Mouse (Mus musculus) embryonic facial prominence, embryonic 10.5 days (tissue): ENCODE data around the gene Trafd1. TPM values are rescaled to one million over a fixed set of nuclear protein-coding genes. Genes with fewer than 3 reads are reported as not detected.

Experiments
- DNase-seq: peaks from one replicate; pipeline ENCODE4 v3.0.0-alpha.2; 2017; ENCODE audit warnings: low spot score
- H3K27ac ChIP-seq: fragments of 300-500 bp; sonication (generic); replicated peaks from 2 replicates; pipeline ENCODE4 v1.5.1; 2016; ENCODE audit warnings: mild to moderate bottlenecking
- H3K27me3 ChIP-seq: fragments of 300-500 bp; sonication (generic); replicated peaks from 2 replicates; pipeline ENCODE4 v1.6.1; 2016; ENCODE audit warnings: low read depth, mild to moderate bottlenecking; ENCODE audit not compliant: poor library complexity, severe bottlenecking
- H3K36me3 ChIP-seq: fragments of 300-500 bp; sonication (generic); replicated peaks from 2 replicates; pipeline ENCODE4 v1.6.1; 2016; ENCODE audit warnings: mild to moderate bottlenecking, moderate library complexity
- H3K4me1 ChIP-seq: fragments of 300-500 bp; sonication (generic); 2 replicates; pipeline ENCODE4 v1.6.1; 2016
- H3K4me3 ChIP-seq: fragments of 300-500 bp; sonication (generic); 2 replicates; pipeline ENCODE4 v1.5.1; 2016; ENCODE audit warnings: mild to moderate bottlenecking, moderate library complexity
- H3K9me3 ChIP-seq: fragments of 300-500 bp; sonication (generic); 2 replicates; pipeline ENCODE4 v1.6.1; 2016; ENCODE audit warnings: mild to moderate bottlenecking
- WGBS: fragments of 180-500 bp; shearing (Covaris S2); methylation state at CpG from one replicate; pipeline ENCODE4 v1.1.7; 2016; 5-methylcytosine and 5-hydroxymethylcytosine counted together
- polyA plus RNA-seq: library from polyadenylated mRNA; unstranded; fragments of >200 nt; fragmentation: Nextera tagmentation; extraction: Ambion mirVana; gene quantifications from 2 replicates; pipeline ENCODE4 v1.2.1, GENCODE M21; 2016

Trafd1 gene
- polyA plus RNA-seq, 1 experiment from 2014 or later = 74.8 TPM

DNA sequence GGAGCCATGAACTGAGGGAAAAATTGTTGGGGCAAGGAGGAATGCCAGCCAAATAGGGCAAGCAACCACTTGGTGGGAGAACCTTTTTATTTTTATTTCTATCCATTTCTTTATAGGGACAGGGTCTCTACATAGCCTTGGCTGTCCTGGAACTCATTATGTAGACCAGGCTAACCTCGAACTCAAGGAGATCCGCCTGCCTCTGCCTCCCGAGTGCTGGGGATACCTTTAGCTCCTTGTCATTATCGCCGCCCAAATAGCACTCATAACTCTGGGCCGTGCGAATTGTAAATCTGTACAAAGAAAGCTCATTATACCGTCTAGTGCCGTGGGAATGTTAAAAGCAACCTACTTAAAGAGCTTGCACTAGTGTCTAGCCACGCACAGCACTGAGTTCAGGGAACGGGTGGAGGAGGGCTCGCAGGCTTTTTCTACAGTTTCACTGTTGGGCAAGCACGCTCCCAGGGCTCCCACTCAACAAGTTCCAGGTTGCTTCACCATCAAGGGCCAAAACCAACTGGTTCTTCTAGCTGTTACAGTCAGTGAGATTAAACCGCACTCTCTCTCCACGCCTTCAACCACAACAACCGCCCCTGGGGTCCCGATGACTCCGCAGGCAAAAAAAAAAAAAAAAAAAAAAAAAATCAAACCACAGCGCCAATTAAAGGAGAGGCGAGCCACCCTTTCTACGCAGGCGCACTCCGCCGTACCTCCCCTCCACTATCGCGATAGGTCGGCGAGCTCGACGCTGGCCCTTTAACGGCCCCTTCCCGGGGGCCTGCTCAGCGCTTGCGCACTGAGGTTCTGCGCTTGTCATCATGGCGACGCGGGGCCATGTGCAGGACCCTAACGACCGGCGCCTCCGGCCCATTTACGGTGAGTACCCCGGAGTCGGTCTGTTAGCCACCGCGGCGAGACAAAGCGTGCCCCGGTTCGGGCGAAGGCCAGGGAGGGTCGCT is 12.0 kb upstream of the Trafd1 start, which contains the start of gene Naa25:
Naa25 (plus strand) TSS at position 750 of the 959 bp plus-strand sequence.
- H3K9me3 ChIP-seq = no peaks in the 10 kb centered on the region
- peak within 1 kb of the TSS; percentile 90 for H3K27ac ChIP-seq
- H3K36me3 ChIP-seq = peaks cover 31% of the 10 kb centered on the region
- H3K4me3 ChIP-seq = peak within 1 kb of the TSS; percentile 79
- no peaks in the 10 kb centered on the region for H3K27me3 ChIP-seq
- WGBS = 11% methylated on average over 53 of the region's 53 CpGs
- DNase-seq = peak; percentile 97
- peaks cover 24% of the 10 kb centered on the region for H3K4me1 ChIP-seq

DNA sequence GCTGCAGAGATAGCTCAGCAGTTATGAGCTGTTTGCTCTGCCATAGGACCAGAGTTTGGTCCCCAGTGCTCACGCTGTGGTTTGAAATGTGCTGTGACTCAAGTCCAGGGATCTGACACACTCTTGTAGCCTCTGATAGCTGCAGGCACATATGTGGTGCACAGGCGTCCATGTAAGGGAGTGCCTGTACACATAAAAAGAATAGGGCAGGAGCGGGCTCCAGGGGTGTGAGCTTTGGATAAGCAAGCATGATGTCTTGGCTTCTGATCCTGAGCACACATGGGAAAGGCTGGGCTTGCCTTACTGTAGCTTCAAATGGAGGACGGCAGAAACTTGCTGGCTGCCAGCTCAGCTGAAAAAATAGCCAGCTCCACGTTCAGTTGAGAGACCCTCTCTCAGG is 10.2 kb upstream of the Trafd1 start:
- H3K9me3 ChIP-seq = no peaks in the 10 kb centered on the region
- no peak for DNase-seq
- no peak overlapping the region for H3K4me3 ChIP-seq
- WGBS = 83% methylated on average over 5 of the region's 5 CpGs
- peaks cover 24% of the 10 kb centered on the region for H3K4me1 ChIP-seq
- no peak overlapping the region for H3K27ac ChIP-seq
- peaks cover 12% of the 10 kb centered on the region for H3K36me3 ChIP-seq
- H3K27me3 ChIP-seq = no peaks in the 10 kb centered on the region

DNA sequence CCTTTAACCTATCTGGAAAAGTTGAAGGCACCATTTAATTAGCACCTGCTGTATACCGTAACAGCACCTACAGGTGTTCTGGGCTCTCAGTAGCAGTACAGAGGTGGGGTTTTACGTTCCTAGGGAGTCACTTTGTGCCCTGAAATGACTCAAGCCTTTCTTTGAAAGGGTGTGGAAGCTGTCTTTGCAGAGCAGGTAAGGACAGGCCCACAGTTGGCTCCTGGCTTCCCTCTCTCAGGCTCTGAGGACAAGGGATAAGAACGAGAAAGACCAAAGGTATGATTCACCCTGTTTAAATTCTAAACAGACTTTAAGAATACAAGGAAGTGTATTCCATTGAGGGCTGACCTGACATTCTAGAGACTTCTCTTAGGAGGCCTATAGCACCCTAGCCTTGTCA is 8.0 kb upstream of the Trafd1 start:
- no peaks in the 10 kb centered on the region for H3K27me3 ChIP-seq
- H3K27ac ChIP-seq = no peak overlapping the region
- WGBS = 81% methylated on average over 3 of the region's 3 CpGs
- H3K9me3 ChIP-seq = no peaks in the 10 kb centered on the region
- no peak for DNase-seq
- no peak overlapping the region for H3K4me3 ChIP-seq
- H3K36me3 ChIP-seq = no peaks in the 10 kb centered on the region
- H3K4me1 ChIP-seq = peaks cover 6% of the 10 kb centered on the region; the same call in 1 of the 2 replicates

DNA sequence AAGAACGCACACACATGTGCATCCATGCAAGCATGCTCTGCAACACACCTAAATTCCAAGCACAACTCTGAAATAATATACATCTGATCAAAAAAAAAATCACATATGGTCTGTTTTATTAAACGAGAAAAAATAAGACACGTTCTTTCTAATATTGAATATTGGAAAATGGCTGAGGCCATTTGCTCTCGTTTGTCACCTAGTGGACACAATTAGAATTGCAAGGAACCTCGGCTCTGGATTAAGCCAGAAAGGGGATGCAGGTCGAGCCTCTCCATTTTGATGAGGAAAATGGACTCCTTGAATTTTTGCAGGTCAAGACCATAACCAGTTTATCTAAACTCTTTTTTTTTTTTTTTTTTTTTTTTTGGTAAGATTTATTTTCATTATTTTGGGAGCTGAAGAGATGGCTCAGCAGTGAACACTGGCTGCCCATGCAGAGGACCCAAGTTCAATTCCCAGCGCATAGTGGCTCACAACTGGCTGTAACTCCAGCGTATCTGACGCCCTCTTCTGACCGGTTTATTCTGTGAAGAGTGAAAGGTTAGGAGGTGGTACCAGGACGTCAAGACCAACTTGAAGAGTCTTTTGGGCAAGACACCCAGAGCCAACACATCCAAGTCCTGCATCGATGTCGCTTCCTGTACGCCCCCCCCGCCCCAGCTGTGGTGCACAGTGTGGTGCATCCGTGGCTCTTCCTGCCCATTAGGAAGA is 7.4 kb upstream of the Trafd1 start:
- Histone ChIP-seq H3K4me3 (no peak overlapping the region), H3K9me3 (no peaks in the 10 kb centered on the region), H3K4me1 (peaks cover 5% of the 10 kb centered on the region; the same call in 1 of the 2 replicates), H3K27me3 (no peaks in the 10 kb centered on the region), H3K36me3 (no peaks in the 10 kb centered on the region), H3K27ac (no peak overlapping the region)
- WGBS = 61% methylated on average over 16 of the region's 16 CpGs
- peak; percentile 38 for DNase-seq

DNA sequence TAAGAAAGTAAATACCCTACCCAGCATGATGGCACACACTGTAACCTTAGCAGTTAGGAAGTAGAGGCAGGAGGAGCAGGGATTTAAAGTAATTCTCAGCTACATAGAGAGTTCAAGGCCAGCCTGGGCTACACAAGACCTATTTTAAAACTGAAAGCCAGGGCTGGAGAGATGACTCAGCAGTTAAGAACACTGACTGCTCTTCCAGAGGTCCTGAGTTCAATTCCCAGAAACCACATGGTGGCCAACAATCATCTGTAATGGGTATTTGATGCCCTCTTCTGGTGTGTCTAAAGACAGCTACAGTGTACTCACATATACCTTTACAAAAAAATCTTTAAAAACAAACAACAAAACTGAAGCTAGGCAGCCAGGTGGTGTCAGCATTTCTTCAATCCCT is 4.3 kb upstream of the Trafd1 start:
- Histone ChIP-seq H3K27me3 (peaks cover 14% of the 10 kb centered on the region; the same call in 1 of the 2 replicates), H3K36me3 (no peaks in the 10 kb centered on the region), H3K4me1 (peaks cover 19% of the 10 kb centered on the region), H3K4me3 (no peak overlapping the region), H3K27ac (no peak overlapping the region), H3K9me3 (no peaks in the 10 kb centered on the region)
- no peak for DNase-seq

DNA sequence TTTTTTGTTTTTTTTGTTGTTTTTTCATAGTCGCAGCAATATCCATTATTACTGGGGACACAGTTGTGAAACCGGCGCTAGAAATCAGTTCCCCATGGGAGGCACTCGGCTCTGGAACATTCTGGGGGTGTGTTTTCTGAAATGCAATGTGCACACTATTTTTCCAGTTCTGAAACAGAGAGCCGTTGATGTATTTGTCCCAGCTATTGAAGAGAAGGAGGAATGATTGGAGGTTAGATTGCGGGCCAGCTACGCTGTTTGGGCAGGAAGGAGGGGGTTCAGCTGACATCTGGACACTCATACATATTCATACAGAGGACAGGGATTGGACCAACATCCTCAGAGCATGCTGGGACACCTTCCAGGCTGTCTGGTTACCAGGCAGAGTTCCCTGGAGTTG is 3.7 kb upstream of the Trafd1 start:
- H3K4me1 ChIP-seq = peaks cover 24% of the 10 kb centered on the region
- no peak overlapping the region for H3K4me3 ChIP-seq
- no peak overlapping the region for H3K27ac ChIP-seq
- H3K36me3 ChIP-seq = no peaks in the 10 kb centered on the region
- no peak for DNase-seq
- no peaks in the 10 kb centered on the region for H3K9me3 ChIP-seq
- H3K27me3 ChIP-seq = peaks cover 14% of the 10 kb centered on the region; the same call in 1 of the 2 replicates
- 70% methylated on average over 7 of the region's 7 CpGs for WGBS

DNA sequence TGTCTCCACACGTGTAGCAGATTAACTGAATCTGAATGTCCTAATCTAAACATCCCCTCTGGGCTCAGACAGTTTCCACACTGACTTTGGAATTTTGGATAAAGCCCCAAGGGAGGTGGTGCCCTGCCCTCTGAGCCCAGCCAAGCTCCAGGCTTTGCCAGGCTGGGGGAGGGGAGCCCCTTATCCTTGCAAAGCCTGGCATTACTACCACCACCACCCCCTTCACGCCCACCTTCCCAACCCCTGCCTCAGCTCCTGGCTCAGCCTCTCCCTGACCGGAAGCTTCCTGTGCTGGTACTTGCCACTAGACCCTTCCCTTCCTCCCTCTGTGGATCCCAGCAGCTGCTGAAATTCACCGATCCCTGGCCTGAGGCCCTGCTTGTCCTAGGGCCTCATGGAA is 1.7 kb upstream of the Trafd1 start:
- H3K27me3 ChIP-seq = peaks cover 14% of the 10 kb centered on the region; the same call in 1 of the 2 replicates

DNA sequence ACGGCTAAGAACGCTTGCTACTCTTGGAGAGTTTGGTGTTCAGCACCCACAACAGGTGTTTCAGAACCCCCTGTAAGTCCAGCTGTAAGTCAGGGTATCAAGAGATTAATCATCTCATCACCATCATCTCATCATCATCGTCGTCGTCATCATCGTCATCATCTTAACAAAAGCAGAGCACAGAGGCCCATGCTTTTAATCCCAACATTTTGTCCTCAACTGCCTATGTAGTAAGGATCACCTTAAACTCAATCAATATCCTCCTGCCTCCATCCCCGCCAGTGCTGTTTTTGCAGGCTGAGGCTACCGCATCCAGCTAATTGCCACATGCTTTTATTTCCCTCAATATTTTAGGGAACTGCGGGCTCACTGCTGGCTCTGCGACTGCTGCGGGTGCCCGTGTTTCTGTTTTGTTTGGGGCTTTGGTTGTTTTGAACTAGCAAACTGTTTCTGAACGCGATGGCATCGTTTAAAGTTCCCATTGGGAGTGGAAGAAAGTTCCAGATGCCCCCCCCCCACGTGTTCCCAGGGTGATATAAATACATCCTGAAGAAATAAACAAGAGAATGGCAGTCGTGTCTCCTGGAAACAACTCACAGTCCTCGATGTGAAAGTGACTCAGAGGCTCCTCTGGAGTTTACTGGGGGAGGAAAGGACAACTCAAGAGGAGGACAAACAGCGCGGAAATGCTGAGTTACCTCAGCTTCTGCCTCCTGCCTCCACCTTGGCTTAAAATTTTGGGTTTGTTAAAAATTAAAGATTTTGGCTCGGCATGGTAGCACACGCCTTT is 883 bp upstream of the Trafd1 start:
- Histone ChIP-seq H3K27me3 (peaks cover 14% of the 10 kb centered on the region; the same call in 1 of the 2 replicates), H3K4me1 (peaks cover 24% of the 10 kb centered on the region), H3K27ac (no peak overlapping the region), H3K9me3 (no peaks in the 10 kb centered on the region), H3K36me3 (peaks cover 22% of the 10 kb centered on the region), H3K4me3 (peak overlapping the region; percentile 85)
- no peak for DNase-seq
- WGBS = 38% methylated on average over 22 of the region's 22 CpGs

More for the DNA sequence above, 1.7 kb upstream of the Trafd1 start:
- Histone ChIP-seq H3K27ac (no peak overlapping the region), H3K36me3 (peaks cover 14% of the 10 kb centered on the region), H3K4me1 (peaks cover 24% of the 10 kb centered on the region), H3K4me3 (0 out of 2 replicates have a peak overlapping the region, but pooled peaks have one; percentile 5), H3K9me3 (no peaks in the 10 kb centered on the region)
- DNase-seq = peak; percentile 24
- 54% methylated on average over 4 of the region's 4 CpGs for WGBS

DNA sequence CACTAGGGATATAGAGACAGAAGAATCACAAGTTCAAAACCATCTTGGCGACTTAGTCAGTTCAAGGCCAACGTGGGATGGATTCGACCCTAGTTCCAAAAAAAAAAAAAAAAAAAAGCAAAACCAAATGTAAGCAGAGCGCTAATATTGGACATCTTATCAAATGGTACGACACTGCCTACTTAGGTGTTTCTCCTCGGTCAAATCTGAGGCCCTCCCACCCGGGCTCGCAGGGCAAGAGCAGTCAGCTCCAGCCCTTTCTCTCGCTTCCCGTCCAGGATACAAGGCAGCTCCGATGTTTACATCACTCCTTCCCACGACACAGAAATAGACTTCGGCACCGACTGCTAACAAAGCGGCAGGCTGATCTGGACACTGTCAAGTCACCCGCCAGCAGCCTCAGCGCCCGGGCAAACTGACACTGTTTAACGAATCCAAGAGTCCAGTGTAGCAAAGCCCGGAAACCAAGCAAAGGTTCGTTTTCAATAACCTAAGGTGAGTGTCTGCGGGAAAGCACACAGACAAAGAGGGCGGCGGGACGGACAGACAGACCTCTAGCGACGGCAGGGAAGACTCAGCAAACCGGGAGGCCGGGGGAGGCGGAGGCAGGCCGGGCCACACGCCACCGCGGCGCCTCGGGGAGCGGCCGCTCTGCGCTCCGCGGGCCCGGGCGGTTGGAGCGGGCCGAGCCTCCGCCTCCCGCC is 523 bp downstream of the Trafd1 start:
- WGBS = 3% methylated on average over 47 of the region's 47 CpGs
- H3K27ac ChIP-seq = peak overlapping the region; percentile 88
- DNase-seq = peak; percentile 72
- peaks cover 36% of the 10 kb centered on the region for H3K36me3 ChIP-seq
- H3K4me1 ChIP-seq = peaks cover 24% of the 10 kb centered on the region
- peaks cover 14% of the 10 kb centered on the region; the same call in 1 of the 2 replicates for H3K27me3 ChIP-seq
- H3K9me3 ChIP-seq = peaks cover 6% of the 10 kb centered on the region; the same call in 1 of the 2 replicates
- H3K4me3 ChIP-seq = peak overlapping the region; percentile 85

DNA sequence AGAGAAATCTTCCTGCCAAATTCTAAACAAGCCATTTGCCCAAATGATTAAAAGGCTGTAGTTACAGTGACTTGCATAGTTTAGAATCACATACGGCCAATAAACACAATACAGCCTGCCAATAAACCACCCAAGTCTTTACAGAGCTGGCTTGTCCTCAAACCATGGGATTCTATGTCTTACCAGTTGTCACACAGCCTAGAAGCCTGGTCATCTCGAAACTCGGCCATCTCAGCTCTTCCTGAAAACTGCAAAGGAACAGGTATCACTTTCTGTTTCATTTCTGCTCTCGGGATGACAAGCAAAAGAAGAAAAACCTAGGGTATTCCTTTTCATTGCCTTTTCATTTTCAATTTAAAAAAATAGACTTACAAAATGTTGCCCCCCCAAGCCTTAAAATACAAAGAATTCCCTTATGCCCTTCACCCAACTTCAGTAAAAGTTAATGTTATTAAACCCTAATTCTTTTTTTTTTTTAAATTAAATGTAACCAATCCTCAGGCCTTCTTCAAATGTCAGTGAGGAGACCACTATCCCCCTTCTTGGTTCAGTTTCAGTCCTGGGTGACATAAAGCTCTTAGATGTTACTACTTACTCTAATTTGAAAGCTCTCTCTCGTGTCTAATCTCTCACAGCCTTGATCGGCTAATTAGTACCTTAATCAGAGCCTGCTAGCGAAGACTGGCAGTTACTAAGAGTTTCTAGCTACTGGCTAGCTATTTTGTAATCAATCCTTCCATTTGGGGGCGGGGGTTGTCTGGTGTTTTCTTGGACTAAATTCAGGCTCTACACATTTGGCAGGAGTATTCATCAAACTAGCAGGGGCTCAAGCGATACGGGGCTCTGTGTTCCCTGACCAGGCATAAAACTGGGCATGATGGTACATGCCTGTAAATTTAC is 1.3 kb downstream of the Trafd1 start:
- Histone ChIP-seq H3K36me3 (peaks cover 44% of the 10 kb centered on the region), H3K27ac (no peak overlapping the region), H3K27me3 (peaks cover 14% of the 10 kb centered on the region; the same call in 1 of the 2 replicates), H3K4me1 (peaks cover 24% of the 10 kb centered on the region), H3K9me3 (peaks cover 6% of the 10 kb centered on the region; the same call in 1 of the 2 replicates), H3K4me3 (peak overlapping the region; percentile 85)
- 65% methylated on average over 10 of the region's 10 CpGs for WGBS
- DNase-seq = no peak

DNA sequence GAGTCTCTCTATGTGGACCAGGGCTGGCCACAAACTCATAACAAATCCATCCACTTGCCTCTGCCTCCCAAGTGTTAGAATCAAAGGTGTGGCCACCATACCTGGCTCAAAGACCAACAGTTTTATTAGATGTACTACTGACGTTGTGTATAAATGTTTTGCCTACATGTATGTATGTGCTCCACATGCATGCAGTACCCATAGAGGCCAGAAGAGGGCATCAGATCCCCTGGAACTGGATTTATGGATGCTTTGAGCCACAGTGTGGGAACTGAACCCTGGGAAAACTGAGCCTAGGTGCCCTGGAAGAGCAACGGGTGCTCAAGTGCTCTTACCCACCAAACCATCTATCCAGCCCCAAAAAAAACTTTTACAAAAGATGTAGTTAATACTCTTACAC is 4.7 kb downstream of the Trafd1 start:
- peaks cover 6% of the 10 kb centered on the region for H3K4me1 ChIP-seq
- H3K36me3 ChIP-seq = peaks cover 78% of the 10 kb centered on the region
- H3K9me3 ChIP-seq = peaks cover 6% of the 10 kb centered on the region; the same call in 1 of the 2 replicates
- WGBS = 93% methylated on average over 2 of the region's 2 CpGs
- DNase-seq = peak; percentile 31
- H3K4me3 ChIP-seq = no peak overlapping the region
- H3K27me3 ChIP-seq = no peaks in the 10 kb centered on the region
- H3K27ac ChIP-seq = no peak overlapping the region
